Mouse (Mus musculus) heart, embryonic 15.5 days (tissue): ENCODE results near the gene Gpank1. TPM values are rescaled to one million over a fixed set of nuclear protein-coding genes. Genes with fewer than 3 reads are reported as not detected.

Experiments
- ATAC-seq: fragments of 200-750 bp; cut with Nextera tagmentation; replicated peaks from 2 replicates; pipeline ENCODE4 v1.8.0; 2017; ENCODE audit warnings: low read depth, moderate TSS enrichment; ENCODE audit not compliant: insufficient number of reproducible peaks, insufficient read depth, low FRiP score
- H3K27ac ChIP-seq: fragments of 300-500 bp; sonication (generic); 2 replicates; pipeline ENCODE4 v1.5.1; 2015; ENCODE audit warnings: mild to moderate bottlenecking, inconsistent platforms
- H3K27me3 ChIP-seq: fragments of 300-500 bp; sonication (generic); 2 replicates; pipeline ENCODE4 v1.6.1; 2015; ENCODE audit warnings: inconsistent platforms
- H3K36me3 ChIP-seq: fragments of 300-500 bp; sonication (generic); 2 replicates; pipeline ENCODE4 v1.6.1; 2015; ENCODE audit warnings: mild to moderate bottlenecking, inconsistent platforms
- H3K4me1 ChIP-seq: fragments of 300-500 bp; sonication (generic); replicated peaks from 2 replicates; pipeline ENCODE4 v1.6.1; 2015; ENCODE audit warnings: inconsistent platforms
- H3K4me2 ChIP-seq: fragments of 300-500 bp; sonication (generic); 2 replicates; pipeline ENCODE4 v1.6.1; 2015; ENCODE audit warnings: inconsistent platforms, mild to moderate bottlenecking, moderate library complexity
- H3K4me3 ChIP-seq: fragments of 300-500 bp; sonication (generic); 2 replicates; pipeline ENCODE4 v1.5.1; 2015; ENCODE audit warnings: mild to moderate bottlenecking, inconsistent platforms
- H3K9ac ChIP-seq: fragments of 300-500 bp; sonication (generic); 2 replicates; pipeline ENCODE4 v1.6.1; 2015; ENCODE audit warnings: mild to moderate bottlenecking, inconsistent platforms
- H3K9me3 ChIP-seq: fragments of 300-500 bp; sonication (generic); replicated peaks from 2 replicates; pipeline ENCODE4 v1.6.1; 2016; ENCODE audit warnings: inconsistent platforms
- WGBS: fragments of 180-500 bp; shearing (Covaris S2); methylation state at CpG from one replicate; pipeline ENCODE4 v1.1.7; 2015; ENCODE audit warnings: mixed read lengths; 5-methylcytosine and 5-hydroxymethylcytosine counted together
- polyA plus RNA-seq: library from polyadenylated mRNA; unstranded; fragments of >200 nt; fragmentation: Nextera tagmentation; extraction: Ambion mirVana; gene quantifications from 2 replicates; pipeline ENCODE4 v1.2.1, GENCODE M21; 2015

Gene Gpank1
- polyA plus RNA-seq, 1 experiment from 2014 or later: 10.0 TPM

DNA sequence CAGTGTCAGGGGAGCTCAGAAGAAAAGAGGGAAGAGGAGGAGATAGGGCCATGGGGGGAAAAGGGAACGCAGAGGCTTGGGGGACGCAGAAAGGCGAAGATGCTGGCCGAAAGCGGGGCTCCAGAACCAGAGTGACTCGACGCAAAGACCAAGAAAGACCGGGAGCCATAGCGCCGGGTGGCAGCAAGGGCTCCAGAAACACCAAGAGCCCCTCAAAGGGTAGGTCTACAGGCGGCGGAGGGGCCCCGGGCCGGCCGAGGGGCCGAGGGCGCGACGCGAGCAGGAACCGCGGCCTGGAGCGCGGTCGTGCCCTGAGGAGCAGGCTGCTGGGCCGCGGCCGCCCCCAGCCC lies 42.9 kb downstream of the Gpank1 start:
- under 1% methylated on average over 28 of the region's 28 CpGs for WGBS
- no peak for ATAC-seq
- H3K4me1 ChIP-seq: peaks cover 31% of the 10 kb centered on the region

DNA sequence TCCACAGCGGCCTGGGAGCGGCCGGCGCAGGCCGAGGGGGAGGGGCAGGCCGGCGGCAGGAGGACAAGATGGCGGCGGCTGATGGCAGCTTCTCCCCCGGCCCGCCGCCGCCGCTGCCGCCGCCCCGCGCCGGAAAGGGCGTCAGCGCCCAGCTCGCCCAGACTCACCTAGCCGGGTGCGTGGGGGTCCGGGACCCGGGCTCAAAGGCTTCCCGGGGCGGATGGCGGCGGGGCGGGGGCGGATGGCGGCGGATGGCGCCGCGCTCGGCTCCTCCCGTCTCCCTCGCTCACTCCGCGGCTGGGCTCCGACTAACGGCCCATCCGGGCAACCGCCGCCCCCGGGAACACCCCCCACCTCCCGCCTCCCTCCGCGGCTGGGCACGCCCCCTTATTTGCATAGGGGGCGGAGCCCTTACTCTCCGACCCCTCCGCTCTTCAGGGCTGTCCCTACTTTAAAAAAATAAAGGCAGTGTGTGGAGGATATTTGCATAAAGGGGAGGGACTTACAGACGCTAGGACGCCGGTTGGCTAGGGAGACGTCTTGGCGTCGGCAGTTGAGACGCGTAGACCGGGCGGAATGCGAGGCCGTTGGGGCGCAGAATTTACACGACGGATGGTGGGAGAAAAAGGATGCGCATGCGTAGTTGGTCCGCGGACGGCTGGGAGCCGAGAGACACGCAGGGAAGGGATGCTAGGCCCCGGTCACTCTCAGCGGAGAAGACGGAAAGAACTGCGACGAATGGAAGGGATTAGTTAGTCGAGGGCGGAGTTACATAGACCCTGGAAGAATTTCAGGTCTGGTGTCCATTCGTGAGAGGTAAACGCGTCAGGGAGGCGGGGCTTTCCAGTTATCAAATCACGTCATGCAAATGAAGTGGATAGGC lies 43.6 kb downstream of the Gpank1 start, which contains the start of gene Prrc2a:
Prrc2a (minus strand) TSS at position 330 of the 883 bp plus-strand sequence.
- under 1% methylated on average over 77 of the region's 89 CpGs for WGBS

More for the DNA sequence above, 42.9 kb downstream of the Gpank1 start:
- peak overlapping the region; percentile 98 for H3K9ac ChIP-seq
- H3K36me3 ChIP-seq: peaks cover 25% of the 10 kb centered on the region
- peak overlapping the region; percentile 92 for H3K4me2 ChIP-seq
- peak overlapping the region; percentile 97 for H3K27ac ChIP-seq
- peak overlapping the region; percentile 92 for H3K4me3 ChIP-seq
- H3K27me3 ChIP-seq: no peaks in the 10 kb centered on the region
- no peaks in the 10 kb centered on the region for H3K9me3 ChIP-seq

DNA sequence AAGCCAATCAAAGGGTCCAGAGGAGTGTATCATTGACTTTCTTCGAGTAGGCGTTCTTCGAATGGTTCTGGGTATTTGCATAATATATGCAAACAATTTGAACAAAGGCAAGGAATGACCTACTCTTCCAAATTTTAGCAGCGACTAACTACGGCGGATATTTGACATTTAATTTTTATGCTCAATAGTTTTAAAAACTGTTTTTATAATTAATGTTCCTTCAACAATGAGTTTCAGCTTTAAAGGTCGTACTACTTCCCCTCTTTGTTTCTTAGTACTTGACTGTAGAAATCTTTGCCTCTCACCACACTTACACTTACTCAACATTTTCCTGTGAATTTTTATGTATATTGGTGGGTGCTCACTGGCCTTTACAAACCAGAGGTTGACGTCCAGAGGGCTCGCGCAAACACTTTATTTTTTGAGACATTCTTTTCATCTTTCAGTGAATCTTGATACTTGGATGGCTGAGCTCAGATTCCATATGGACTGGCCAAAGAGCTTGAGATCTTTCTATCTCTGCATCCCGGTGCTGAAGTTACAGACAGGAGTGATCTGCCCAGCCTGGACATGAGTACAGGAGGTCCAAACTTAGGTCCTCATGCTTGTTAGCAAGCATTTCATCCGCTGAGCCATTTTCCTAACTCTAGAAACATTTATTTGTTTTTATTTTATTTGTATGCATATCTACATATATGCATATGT lies 44.3 kb downstream of the Gpank1 start:
- Histone ChIP-seq H3K36me3 (peaks cover 11% of the 10 kb centered on the region), H3K27ac (peak overlapping the region; percentile 97), H3K4me3 (peak overlapping the region; percentile 92), H3K9ac (peak overlapping the region; percentile 47), H3K4me2 (peak overlapping the region; percentile 61), H3K4me1 (peaks cover 31% of the 10 kb centered on the region), H3K9me3 (no peaks in the 10 kb centered on the region), H3K27me3 (no peaks in the 10 kb centered on the region)
- 21% methylated on average over 12 of the region's 12 CpGs for WGBS
- ATAC-seq: no peak

More for the DNA sequence above, 43.6 kb downstream of the Gpank1 start, which contains the start of gene Prrc2a:
- peak within 1 kb of the TSS; percentile 98 for H3K9ac ChIP-seq
- H3K9me3 ChIP-seq: no peaks in the 10 kb centered on the region
- peak within 1 kb of the TSS; percentile 97 for H3K27ac ChIP-seq
- peak; percentile 97 for ATAC-seq
- no peaks in the 10 kb centered on the region for H3K27me3 ChIP-seq
- H3K4me3 ChIP-seq: peak within 1 kb of the TSS; percentile 92
- H3K4me1 ChIP-seq: peaks cover 31% of the 10 kb centered on the region
- H3K4me2 ChIP-seq: peak within 1 kb of the TSS; percentile 92
- peaks cover 19% of the 10 kb centered on the region for H3K36me3 ChIP-seq

DNA sequence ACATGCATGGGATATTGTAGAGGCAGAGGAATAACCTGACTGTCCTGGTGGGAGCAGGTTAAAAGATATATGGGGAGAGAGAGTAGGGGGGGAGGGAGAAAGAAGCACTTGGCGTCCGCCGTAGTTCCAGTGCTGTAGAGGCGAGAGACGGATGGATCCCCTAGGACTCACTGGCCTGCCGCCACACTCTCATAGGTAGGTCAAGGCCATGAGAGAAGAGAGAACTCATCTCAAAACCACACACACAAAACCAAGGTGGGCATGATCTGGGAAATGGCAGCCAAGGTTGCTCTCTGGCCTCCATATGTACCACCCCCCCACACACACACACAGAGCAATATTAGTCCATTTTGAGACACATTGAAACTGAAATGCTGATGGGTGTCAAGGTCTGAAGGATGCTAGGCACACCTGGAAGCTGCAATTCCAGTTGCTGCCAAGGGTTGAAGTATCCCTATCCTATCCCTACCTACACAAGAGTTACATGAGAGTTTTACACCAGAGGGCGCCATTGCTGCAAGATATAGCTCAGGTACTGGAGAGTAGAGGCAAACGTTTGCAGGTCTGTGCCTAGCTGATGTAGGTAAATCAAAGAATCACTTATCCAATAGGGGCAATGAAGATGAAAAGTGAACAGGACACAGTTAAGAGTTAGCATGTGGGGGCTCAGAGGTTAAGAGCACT lies 45.2 kb downstream of the Gpank1 start:
- Histone ChIP-seq H3K4me3 (peak overlapping the region; percentile 92; the same call in 1 of the 2 replicates), H3K4me2 (0 out of 2 replicates have a peak overlapping the region, but pooled peaks have one; percentile 61), H3K27me3 (no peaks in the 10 kb centered on the region), H3K36me3 (peaks cover 2% of the 10 kb centered on the region), H3K9me3 (no peaks in the 10 kb centered on the region), H3K9ac (0 out of 2 replicates have a peak overlapping the region, but pooled peaks have one; percentile 47), H3K4me1 (peaks cover 30% of the 10 kb centered on the region), H3K27ac (peak overlapping the region; percentile 97)
- 72% methylated on average over 8 of the region's 8 CpGs for WGBS
- ATAC-seq: no peak

DNA sequence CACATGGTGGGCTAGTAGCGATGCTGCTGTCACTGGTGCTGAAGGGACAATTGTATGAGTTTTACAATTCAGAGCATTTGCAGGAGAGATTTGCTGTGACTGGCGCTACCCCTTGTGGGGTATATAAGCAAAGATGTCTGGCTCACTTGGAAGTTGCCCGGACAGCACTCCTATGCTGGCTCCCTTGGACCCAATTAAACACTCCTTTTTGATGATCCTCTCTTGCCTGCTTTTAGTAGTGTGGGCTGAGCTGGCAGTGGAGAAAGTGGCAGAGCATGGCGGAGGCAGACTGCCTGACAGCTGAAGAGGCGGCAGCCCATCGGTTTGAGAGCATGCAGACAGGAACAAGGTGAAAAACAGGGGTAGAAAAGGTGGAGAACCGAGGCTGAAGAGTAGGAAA lies 46.5 kb downstream of the Gpank1 start:
- Histone ChIP-seq H3K27me3 (no peaks in the 10 kb centered on the region), H3K4me1 (peaks cover 21% of the 10 kb centered on the region), H3K9ac (no peak overlapping the region), H3K4me3 (no peak overlapping the region), H3K9me3 (no peaks in the 10 kb centered on the region), H3K27ac (no peak overlapping the region), H3K4me2 (no peak overlapping the region), H3K36me3 (no peaks in the 10 kb centered on the region)
- ATAC-seq: no peak
- WGBS: 81% methylated on average over 7 of the region's 7 CpGs

DNA sequence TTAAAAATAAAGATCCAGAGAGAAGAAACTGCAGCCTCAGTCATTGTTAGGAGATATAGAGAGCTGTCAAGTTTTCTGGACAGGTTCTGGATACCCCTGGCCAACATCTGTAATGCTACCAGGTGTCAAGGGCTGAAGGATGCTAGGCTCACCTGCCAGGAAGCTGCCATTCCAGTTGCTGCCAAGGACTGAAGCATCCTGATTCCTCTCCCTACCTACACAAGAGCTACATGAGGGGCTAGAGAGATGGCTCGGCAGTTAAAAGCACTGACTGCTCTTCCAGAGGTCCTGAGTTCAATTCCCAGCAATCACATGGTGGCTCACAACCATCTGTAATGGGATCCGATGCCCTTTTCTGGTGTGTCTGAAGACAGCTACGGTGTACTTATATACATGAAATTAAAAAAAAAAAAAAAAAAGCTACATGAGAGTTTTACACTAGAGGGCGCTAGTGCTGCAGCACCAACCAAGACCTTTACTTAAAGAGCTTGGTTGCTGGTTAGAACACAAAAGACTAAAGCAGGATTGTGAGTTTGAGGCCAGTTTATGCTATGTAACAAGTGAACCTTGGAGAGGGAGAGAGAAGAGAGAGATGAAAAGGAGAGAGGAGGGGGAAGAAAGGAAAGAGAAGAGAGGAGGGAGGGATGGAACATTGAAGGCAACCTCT lies 47.4 kb downstream of the Gpank1 start:
- Histone ChIP-seq H3K27me3 (no peaks in the 10 kb centered on the region), H3K4me3 (no peak overlapping the region), H3K27ac (no peak overlapping the region), H3K4me2 (no peak overlapping the region), H3K4me1 (peaks cover 16% of the 10 kb centered on the region), H3K36me3 (no peaks in the 10 kb centered on the region), H3K9ac (no peak overlapping the region), H3K9me3 (no peaks in the 10 kb centered on the region)
- no peak for ATAC-seq
- 17% methylated on average over 4 of the region's 4 CpGs for WGBS

DNA sequence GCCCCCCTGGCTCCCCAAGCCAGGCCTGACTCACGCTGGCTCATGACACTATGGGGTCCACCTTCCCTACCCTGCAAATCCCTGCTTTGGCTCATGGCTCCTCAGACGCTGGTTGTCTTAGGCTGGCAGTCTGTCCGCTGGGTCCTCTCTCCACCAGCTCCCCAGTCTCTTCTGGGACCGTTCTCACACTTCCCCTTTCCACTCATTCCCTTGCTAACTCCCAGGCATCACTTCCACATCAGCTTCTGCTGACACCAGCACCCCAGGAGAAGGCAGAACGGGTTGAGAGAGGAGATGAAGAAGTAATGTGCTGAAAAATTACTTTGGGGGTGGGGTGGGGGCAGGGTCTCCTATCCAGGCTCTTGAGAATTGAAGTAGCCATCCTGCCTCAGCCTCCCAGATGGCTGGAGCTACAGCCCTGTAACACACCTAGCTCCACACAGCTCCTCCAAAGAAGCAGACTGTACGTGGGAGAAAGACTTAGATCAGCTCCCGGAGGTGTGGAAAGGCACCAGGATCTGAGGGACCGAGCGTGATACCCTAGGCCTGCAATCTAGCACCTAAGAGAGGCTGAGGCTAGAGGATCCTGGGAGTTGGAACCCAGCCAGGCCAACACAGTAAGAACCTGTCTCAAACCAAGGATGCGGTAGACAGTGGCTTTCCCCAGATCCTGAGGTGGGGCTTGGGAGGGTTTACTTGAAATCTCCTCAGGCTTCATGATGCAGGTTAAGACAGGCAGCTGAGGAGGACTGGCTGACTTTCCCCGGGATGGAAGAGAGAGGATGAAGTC lies 51.4 kb downstream of the Gpank1 start:
- Histone ChIP-seq H3K9ac (no peak overlapping the region), H3K4me3 (no peak overlapping the region), H3K9me3 (no peaks in the 10 kb centered on the region), H3K4me2 (no peak overlapping the region), H3K27ac (peak overlapping the region; percentile 6; the same call in 1 of the 2 replicates), H3K27me3 (no peaks in the 10 kb centered on the region), H3K36me3 (no peaks in the 10 kb centered on the region), H3K4me1 (0 out of 2 replicates have a peak, but pooled peaks cover 5% of the 10 kb centered on the region)
- 50% methylated on average over 11 of the region's 11 CpGs for WGBS
- ATAC-seq: no peak

DNA sequence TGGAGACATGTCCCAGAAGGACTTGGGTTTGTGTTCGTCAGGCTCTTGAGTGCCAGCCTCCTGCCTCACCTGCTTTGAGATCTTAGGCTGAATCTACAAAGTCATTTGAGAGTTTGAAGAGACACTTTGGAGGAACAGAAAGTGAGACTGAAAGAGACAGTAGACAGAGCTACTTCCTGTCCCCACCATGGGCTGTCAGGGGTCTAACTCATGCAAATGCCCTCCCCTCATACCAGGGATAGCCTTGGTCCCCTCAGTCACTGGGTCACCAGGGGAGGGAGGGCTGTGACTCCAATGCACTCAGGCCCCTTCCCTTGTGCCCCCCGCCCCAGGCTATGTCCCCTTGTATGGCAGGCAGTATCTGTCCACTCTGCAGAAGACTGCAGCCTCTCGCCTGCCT lies 52.1 kb downstream of the Gpank1 start:
- Histone ChIP-seq H3K27ac (peak overlapping the region; percentile 6; the same call in 1 of the 2 replicates), H3K27me3 (no peaks in the 10 kb centered on the region), H3K9ac (no peak overlapping the region), H3K4me1 (0 out of 2 replicates have a peak, but pooled peaks cover 5% of the 10 kb centered on the region), H3K9me3 (no peaks in the 10 kb centered on the region), H3K4me3 (no peak overlapping the region), H3K4me2 (no peak overlapping the region), H3K36me3 (no peaks in the 10 kb centered on the region)
- 61% methylated on average over 3 of the region's 3 CpGs for WGBS
- no peak for ATAC-seq
